Mouse (Mus musculus): Measurements from ENCODE around the gene Ltbp2.

The Ltbp2 gene

DNA sequence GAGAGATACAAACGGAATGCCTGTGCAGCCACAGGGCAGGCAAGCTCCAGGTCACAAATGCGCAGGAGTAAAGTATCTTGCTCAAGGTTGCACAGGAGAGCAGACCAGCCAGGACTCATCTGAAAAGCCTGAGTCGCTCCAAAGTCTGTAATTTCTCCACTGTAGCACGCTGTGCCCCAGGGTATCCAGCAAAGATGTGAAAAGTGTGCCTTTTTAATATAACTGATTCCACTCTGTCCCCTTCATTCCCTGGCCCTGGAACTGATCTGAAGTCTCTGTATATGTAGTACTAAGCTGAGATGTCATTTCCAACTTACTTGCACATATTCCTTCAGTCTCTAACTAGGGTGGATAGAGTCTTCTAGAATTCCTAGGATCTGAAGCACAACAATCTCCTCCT is 6.5 kb upstream of the Ltbp2 start:
- no peak for DNase-seq (ENCODE audit: extremely low read depth, low read depth)

DNA sequence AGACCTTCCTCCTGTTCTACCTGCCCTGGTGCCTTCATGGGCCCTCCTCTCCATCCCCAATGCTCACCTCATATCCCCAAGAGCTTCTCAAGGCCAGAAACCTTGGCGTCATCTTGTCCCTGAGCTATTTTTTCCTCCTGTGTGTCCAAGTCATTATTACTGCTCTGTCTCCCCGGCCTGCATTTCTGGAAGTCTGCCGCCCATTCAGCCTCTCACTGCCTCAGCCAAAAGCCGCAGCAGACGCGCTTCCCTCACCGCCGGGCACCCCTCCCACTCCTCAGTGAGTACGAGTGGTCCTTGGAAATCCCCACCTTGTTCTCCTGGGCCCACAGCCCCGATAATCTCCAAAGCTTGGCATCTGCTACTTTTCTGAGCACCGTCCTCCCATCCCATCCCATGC is 3.8 kb upstream of the Ltbp2 start:
- DNase-seq (ENCODE audit: extremely low read depth, low read depth): no peak

DNA sequence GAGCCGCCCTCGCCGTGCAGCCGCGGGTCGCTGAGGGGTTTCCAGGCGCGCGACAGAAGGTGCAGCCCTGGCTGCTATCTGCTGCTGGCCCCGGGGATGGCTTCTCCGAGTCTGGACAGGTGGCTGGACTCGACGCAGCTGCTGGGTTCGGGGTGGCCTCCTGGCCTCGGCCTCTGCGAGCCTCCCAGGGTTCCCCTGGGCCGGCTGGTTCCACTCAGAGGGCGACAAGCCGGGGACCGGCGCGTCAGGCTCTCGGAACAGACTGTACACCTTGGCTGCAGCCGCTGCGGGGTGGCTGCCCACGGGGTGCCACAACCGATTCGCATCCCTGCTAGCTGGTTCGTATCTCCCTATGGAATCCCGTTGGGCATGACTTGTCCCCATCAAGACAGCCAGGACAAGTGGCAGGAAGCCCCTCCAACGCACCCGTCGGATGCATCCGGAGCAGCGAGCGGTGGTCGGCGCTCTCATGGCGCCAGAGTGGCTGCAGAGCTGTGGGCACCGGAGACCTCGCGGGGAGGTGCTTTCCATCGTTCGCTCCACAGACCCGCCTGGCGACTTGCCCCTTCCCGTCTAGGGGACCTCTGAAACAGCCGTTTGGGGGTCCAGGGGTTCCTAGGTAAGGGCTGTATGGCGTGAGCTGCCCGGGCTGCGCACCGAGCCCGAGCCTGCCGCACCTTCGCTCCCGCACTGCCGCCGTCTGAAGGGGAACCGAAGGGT is 411 bp downstream of the Ltbp2 start:
- DNase-seq (ENCODE audit: extremely low read depth, low read depth): no peak

DNA sequence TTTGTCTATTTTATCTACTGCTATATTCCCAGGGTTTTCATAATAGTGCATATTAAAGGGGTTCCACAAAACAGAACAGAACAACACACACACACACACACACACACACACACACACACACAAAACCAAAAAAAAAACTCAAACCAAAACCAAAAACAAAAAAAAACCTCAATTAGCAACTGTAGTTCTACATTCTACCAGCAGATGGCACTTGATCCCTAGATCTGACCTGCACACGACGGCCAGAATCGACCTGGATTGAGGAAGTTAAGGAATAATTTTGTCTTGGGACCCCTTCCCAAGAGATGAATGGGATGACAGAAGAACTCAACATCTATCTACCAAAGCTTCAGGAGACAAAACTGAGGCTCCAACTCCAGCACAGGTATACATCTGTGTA is 2.9 kb downstream of the Ltbp2 start:
- DNase-seq (ENCODE audit: extremely low read depth, low read depth): peak; percentile 24

DNA sequence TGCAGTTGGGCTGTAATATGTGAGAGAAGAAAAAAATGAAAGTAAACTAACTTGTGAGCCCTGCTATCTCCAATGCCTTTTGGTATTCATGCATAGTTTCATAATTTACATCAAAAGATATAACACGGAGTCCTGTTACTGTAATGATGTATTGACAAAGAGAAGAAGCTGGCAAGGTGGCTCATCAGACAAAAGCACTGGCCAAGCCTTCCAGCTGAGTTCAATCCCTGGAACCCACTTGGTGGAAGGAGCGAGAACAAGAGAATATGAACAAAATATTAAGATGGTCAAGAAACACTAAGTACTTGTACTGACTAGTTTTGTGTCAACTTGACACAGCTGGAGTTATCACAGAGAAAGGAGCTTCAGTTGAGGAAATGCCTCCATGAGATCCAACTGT is 4.0 kb downstream of the Ltbp2 start:
- no peak for DNase-seq (ENCODE audit: extremely low read depth, low read depth)

DNA sequence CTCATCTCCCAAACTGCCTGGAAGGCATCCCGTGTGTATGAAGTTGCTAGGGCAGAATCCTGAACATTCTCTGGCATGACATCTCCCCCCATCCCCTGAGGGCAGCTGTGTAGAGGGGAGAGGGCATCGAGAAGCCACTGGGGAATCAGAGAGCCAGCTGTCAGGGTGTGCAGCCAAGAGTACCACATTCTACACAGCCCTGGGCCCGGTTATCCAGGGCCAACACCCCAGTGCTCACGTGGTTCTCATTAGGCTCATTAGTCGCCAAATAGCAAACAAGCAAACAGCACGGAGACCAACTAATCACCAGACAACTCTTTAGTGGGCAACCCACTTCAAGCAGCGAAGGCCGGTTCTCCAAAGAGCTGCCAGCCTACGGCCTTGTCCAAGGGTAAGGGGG is 10.9 kb downstream of the Ltbp2 start:
- DNase-seq (ENCODE audit: extremely low read depth, low read depth): no peak

DNA sequence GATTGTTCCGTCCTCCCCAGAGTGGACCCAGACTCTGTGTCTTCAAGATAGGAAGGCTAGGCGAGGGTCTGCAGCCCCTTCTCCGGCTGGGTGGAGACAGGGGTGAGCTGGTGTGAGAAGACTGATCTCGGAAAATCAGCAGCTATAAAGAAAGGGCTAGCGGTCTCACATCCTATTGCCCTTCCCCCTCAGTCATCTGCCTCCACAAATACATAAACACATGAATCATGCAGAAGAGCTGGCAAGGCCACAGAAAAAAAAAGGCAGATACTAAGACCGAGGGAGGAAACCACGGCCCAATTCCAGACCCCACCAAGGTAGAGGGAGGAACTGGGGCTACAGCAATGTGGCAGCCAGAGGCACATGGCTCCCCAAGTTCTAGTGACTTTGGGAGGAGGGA is 11.5 kb downstream of the Ltbp2 start:
- DNase-seq (ENCODE audit: extremely low read depth, low read depth): no peak

DNA sequence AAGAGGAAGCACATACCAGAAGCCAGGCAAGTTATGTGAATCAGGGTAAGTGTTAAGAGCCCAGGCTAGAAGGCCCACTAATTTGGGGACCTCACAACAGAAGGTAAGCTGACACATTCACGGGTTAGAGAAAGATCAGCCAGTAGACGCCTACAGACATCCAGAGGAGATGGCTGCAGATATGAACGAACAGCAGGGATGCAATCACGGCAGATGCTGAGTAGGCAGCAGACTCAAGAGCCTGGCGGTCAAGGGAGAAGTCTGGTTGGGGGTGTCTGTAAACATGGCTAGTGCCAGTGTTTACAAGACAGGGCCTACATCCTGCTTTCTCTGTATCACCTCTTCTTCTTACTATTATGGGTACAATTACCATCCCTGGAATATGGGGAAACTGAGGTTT is 13.1 kb downstream of the Ltbp2 start:
- DNase-seq (ENCODE audit: extremely low read depth, low read depth): no peak

DNA sequence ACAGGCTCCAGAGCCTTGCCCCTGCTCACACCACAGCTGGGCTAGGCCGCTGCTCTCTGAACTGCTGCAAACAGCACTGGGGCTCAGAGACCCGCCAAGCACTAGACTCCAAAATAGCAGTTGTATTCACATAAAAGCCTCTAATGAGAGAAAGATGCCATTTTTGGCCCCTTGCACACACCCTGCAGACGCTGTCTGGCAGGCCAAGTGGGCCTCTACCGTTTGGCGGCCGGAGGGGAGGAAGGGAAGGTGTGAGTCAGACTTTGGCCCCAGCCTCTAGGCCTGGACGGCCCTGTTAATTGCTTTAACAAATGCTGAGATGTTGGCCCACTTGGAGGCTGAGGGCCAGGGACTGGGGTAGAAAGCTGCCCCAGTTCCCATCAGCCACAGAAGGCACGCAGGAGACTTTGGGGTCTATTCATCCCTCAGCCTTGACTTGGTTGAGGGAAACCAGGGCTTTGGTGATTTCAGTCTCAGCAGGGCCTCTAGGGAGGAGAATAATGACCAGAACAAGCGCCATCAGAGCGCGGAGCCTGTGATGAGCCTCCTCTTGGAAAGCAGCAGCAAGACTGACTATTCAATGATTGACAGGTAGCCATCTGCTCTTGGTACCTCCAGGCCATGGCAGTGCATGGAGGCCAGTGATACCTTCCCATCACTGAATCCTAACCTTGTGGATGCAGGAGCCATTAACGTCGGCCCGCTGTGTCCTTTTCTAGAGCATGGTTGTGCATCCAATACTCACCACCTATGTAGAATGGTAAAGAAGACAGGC is 14.0 kb downstream of the Ltbp2 start:
- no peak for DNase-seq (ENCODE audit: extremely low read depth, low read depth)

DNA sequence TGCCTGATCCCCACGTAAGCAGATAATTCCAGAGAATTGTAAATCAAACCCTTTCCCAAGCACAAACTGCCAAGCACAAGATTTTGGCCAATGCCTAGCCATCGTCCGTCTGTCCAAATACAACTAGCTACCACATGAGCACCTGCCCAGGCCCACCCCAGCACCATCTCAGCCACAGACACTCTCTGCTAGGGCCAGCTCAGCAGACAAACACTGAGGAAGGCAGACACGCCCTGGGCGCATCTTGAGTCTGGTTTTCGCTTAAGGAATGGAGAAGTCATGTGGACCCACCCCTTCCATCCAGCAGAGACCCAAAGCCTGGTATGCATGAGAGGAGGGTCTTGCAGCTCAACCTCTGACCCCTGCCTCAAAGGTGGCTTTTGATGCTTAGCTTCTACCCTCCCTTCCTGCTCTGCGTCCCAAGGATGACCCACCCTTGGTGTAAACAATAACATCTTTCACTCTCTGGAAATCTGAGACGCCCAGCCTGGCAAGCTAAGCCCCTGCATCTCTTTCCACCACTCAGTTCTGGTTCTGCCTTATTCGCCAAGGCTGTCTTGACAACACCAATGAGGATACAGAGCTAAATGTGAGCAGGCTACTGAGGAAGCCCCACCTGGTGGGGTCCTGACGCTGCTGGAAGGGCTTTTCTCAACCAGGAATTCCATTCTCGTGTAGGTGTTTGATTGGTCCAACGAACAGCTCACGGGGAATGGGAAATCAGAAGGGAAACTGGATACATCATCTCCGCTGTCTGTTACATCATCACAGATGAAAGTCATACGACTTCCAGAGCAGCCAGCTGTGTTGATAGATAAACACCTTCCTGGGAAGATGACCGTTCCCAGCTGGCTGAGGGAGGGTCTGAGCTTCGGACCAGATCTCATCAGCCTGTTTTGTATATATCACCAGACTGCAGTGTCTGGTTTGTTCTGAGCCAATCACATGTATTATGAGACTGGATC is 17.9 kb downstream of the Ltbp2 start:
- no peak for DNase-seq (ENCODE audit: extremely low read depth, low read depth)

DNA sequence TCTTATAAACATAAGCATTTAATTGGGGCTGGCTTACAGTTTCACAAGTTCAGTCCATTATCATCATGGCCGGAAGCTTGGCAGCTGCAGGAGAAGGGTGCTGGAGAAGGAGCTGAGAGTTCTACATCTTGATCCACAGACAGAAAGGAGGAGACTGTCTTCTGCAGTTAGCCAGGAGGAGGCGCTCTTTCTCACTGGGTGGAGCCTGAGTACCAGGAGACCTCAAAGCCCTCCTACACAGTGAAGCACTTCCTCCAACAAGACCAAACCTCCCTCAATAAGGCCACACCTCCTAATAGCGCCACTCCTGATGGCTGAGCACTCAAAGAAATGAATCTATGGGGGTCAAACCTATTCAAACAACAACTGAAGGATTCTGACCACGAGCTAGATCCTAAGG is 18.6 kb downstream of the Ltbp2 start:
- DNase-seq (ENCODE audit: extremely low read depth, low read depth): peak; percentile 16

DNA sequence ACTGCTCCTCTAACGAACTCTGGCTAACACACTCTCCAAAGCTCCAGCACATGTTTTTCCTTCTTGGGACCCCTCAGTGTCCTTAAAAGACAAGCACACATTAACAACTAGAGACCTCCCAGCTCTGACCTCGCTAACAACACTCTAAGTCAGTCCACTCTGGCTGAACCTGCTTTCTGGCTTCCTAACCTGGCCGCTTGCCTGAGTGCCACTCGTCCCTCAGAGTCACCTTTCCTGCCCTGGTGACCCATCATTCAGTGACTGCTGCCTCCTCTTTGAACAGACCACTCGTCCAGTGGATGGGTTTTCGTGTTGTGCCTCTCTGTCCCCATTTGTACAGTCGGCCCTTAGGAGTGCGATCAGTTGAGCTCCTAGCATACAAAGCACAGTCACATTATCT is 19.8 kb downstream of the Ltbp2 start:
- no peak for DNase-seq (ENCODE audit: extremely low read depth, low read depth)

DNA sequence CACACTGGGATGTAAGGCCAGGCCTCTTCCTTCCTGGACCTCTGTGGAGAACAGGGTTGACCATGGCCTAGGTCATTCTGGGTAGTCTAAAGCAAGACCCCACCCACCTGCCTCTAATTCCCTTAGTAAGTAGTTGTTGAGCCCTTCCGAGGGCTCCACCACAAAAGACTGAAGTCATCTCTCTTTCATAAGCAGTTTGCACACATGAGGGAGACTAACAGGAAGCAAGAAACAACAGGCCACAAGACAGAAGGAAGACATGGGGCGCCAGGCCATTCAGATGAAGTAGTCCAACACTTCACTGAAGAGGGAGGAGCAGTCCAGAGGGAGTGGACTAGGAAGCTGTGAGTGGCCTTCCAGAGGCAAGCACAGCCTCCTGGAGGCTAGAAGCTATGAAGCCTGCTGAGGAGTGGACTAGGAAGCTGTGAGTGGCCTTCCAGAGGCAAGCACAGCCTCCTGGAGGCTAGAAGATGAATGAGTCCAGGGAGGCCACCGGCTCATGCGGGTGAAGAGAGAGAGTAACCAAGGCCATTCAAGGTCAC is 21.2 kb downstream of the Ltbp2 start:
- peak; percentile 15 for DNase-seq (ENCODE audit: extremely low read depth, low read depth)

DNA sequence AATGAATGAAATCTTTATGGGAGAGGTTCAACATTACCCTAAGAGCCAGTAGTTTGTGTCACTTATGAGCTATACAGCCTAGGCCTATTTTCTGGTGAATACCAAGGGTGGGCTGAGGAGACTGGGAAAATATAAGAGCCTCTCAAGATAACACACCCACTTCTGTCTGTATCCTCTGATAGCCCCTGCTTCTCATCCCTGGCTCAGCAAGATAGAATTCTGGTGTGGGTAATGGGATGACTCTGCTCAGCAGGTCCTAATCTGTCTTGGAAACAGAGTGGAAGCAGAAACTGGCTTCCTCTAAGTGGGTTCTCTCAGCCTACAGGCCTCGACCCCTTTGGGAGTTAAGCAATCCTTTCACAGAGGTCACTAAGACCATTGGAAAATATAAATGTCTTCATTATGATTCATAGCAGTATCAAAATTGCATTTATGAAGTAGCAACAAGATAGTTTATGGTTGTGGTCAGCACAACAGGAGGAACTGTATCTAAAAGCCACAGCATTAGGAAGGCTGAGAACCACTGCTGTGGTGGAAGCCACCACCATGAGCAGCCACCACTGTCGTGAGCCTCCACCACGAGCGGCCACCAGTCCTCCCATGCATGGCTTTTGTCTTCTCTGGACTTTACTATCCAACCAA is 21.8 kb downstream of the Ltbp2 start:
- peak; percentile 86 for DNase-seq (ENCODE audit: extremely low read depth, low read depth)

DNA sequence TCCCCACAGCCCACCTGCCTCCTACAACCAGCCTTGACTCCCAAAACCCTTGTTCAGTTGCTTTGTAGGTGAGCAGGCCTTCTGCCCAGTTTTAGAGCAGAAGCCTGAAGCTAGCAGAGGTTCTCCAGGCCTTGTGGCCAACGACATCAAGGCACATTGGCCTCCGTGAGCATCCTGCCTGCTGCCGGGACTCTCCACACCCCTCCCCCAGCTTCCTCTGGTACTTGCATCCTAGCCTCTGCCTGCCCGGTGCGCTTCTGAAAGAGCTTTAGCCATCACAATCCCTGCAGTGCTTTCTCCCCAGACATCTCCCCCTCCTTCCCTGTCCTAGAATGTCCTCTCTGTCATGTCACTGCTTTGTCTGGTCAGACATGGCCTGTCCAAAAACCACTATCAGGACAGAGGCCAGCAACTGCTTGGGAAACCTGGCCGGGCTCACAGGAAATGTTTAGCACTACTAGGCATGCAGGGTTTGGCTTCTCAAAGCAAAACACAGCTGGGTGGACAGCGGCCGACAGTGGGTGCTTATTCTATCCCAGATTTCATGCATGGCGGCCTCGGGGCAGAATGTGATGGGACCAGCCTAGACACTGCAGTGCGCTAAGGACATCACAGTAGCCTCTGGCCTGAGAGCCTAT is 24.8 kb downstream of the Ltbp2 start:
- DNase-seq (ENCODE audit: extremely low read depth, low read depth): no peak

DNA sequence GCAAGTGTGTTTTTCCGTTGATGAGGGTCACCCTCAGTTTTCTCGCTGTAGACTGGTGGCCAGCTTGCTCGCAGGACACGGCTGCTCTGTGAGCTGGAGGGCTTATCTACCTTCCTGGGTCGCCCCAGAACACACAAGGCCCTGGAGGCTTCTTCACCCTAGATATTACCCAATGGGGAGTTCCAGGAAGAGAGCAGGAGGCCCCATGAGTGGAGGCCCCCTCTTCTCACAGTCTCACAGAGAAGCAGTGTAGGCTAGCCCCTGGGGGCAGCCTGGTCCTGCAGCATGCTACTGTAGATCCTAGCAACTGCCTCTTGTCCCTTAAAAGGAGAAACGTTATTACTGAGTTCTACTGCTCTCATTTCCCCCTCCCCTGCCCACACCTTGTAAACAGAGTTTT is 28.4 kb downstream of the Ltbp2 start:
- DNase-seq (ENCODE audit: extremely low read depth, low read depth): no peak

DNA sequence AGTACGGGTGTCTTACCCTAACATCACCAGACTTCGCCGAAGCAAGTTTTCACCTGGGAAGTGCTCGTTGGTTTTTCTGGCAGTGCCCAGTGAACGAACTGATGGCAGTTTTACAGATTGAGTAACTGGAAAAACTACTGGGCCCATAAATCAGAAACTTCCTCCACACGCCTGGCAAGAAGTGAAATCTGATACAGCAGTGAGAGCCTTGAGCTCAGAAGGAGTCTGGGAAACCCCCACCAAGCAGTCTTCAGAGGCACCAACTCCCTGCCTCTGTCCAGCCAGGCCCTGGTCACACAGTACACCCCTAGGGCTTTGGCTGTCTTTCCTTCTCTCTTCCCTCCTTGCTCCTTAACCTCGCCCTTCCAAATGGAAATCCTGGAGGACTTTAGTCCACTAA is 28.9 kb downstream of the Ltbp2 start:
- DNase-seq (ENCODE audit: extremely low read depth, low read depth): no peak

DNA sequence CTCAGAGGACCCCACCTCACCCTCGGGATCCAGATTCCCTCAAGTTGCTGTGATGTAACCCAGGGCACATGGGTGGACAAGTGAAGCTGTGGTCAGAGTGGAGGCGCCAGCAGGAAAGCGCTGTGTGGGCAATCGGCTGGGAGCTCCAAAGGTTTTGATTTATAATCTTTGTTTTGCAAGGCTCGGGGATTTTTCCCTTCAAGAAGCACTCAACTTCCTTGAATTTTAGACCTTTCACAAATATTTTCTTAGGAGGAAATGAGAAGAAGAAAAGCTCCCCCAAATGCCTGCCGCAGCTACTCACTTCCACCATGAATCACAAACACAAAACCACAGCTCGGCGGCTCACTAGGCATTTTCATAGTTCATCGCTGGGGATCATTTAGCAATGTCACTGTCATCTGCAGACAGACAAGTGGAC is 29.7 kb downstream of the Ltbp2 start:
- DNase-seq (ENCODE audit: extremely low read depth, low read depth): no peak

DNA sequence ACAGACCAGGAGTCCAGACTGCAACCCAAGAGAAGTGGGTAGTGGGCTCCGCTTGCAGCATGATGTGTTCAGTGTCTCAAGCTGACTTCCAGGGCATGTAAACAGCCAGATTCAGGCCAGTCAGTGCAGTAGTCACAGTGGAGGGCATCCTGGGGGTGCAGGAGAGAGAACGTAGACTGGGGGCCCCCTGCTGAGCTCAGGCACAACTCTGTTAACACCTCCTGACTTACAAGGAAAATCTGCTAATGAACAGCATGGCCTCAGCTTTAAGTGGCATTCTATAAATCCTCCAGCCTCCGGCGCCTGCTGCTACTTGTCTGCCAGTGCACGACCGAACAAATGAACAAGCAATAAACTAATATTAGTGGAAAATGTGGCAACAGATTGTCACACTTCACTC is 33.6 kb downstream of the Ltbp2 start:
- no peak for DNase-seq (ENCODE audit: extremely low read depth, low read depth)
